Mouse (Mus musculus) bone marrow macrophage, adult 2 months (primary cell): ENCODE data around the gene Gm4756. TPM values are rescaled to one million over a fixed set of nuclear protein-coding genes. Genes with fewer than 3 reads are reported as not detected.
A peak's percentile ranks its signal among the peaks of the same experiment; 100 is the strongest.

ENCODE experiments used
- H3K27ac ChIP-seq: 2 replicates; pipeline ENCODE4 v1.5.1; 2012; ENCODE audit warnings: low read depth, low read length; ENCODE audit not compliant: insufficient read depth
- H3K4me1 ChIP-seq: 2 replicates; pipeline ENCODE4 v1.6.1; 2012; ENCODE audit warnings: low read length; ENCODE audit not compliant: control insufficient read depth, insufficient read depth
- H3K4me3 ChIP-seq: 2 replicates; pipeline ENCODE4 v1.5.1; 2012; ENCODE audit warnings: mild to moderate bottlenecking, low read length, moderate library complexity; ENCODE audit not compliant: insufficient read depth
- CTCF ChIP-seq: IDR thresholded peaks from 2 replicates; pipeline ENCODE4 v1.5.1; 2012; ENCODE audit warnings: low read depth, mild to moderate bottlenecking, low read length, moderate library complexity
- POLR2A ChIP-seq: IDR thresholded peaks from 2 replicates; pipeline ENCODE4 v1.6.1; 2012; ENCODE audit warnings: mild to moderate bottlenecking, low read depth, low read length, borderline replicate concordance
- polyA plus RNA-seq: library from polyadenylated mRNA; stranded (reverse); fragments of >200 nt; gene quantifications from 2 replicates; pipeline ENCODE4 v1.2.4, GENCODE M21; 2012; ENCODE audit not compliant: missing spikeins, insufficient read depth, insufficient read length

Gm4756 gene
- polyA plus RNA-seq, 1 experiment, result not detected

DNA sequence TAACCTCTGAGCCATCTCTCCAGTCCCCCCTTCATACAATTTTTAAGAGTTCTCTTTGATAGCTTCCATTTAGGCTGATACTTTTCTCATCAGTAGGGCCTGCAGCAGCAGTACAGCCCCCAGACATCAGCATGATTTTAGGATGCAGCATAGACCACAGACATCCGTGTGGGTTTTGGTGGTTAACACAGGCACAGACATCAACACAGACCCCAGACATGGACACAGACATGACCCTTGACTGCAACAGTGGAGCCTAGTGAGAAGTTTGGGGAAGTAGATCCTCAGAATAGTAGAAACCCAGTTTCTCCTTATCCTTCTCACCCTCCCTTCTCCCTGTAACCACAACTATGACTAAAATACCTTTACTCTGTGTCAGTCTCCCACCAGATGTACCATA, 64.1 kb downstream of the Gm4756 start:
- TF ChIP-seq CTCF (no peak), POLR2A (no peak)
- Histone ChIP-seq H3K27ac (no peak overlapping the region), H3K4me3 (no peak overlapping the region), H3K4me1 (no peaks in the 10 kb centered on the region)

DNA sequence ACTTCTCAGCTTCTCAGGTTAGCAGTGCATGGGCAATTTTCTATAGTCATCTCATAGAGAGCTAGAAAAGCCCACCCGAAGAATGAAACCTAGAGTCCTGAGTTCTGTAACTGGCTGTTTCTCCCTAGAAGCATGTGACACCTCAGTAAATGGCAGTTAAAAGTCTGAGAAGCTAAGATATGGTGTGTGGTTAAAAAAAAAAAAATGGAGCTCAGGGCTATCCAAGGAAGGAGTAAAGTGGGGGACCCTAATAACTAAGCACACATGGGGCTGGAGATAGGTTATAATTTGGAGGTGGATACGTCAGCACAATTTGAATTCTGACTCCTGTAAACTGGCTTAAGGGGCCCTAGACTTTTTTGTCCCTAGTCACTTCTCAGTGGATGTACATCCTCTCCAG, 66.4 kb downstream of the Gm4756 start:
- no peak for TF ChIP-seq POLR2A
- TF ChIP-seq CTCF, result no peak
- Histone ChIP-seq H3K4me1 (no peaks in the 10 kb centered on the region), H3K4me3 (no peak overlapping the region), H3K27ac (no peak overlapping the region)

- Histone ChIP-seq H3K4me3 (no peak overlapping the region), H3K4me1 (no peaks in the 10 kb centered on the region), H3K27ac (no peak overlapping the region)
- TF ChIP-seq CTCF (no peak), POLR2A (no peak)
Observed at GRCm38 (mm10) chr12:72582021-72582420, 67.4 kb downstream of the Gm4756 start.

GRCm38 (mm10) chr12:72564281-72564795, 85.1 kb downstream of the Gm4756 start:
- H3K4me1 ChIP-seq, result no peaks in the 10 kb centered on the region
- H3K27ac ChIP-seq, result no peak overlapping the region
- no peak overlapping the region for H3K4me3 ChIP-seq
- TF ChIP-seq CTCF (no peak), POLR2A (no peak)

GRCm38 (mm10) chr12:72554347-72554746, 95.1 kb downstream of the Gm4756 start:
- Histone ChIP-seq H3K27ac (no peak overlapping the region), H3K4me1 (no peaks in the 10 kb centered on the region), H3K4me3 (no peak overlapping the region)
- no peak for TF ChIP-seq CTCF
- no peak for TF ChIP-seq POLR2A

GRCm38 (mm10) chr12:72538571-72538970, 110.9 kb downstream of the Gm4756 start:
- H3K4me1 ChIP-seq, result peaks cover 3% of the 10 kb centered on the region; the same call in 1 of the 2 replicates
- no peak overlapping the region for H3K4me3 ChIP-seq
- no peak overlapping the region for H3K27ac ChIP-seq
- TF ChIP-seq CTCF (no peak), POLR2A (no peak)

DNA sequence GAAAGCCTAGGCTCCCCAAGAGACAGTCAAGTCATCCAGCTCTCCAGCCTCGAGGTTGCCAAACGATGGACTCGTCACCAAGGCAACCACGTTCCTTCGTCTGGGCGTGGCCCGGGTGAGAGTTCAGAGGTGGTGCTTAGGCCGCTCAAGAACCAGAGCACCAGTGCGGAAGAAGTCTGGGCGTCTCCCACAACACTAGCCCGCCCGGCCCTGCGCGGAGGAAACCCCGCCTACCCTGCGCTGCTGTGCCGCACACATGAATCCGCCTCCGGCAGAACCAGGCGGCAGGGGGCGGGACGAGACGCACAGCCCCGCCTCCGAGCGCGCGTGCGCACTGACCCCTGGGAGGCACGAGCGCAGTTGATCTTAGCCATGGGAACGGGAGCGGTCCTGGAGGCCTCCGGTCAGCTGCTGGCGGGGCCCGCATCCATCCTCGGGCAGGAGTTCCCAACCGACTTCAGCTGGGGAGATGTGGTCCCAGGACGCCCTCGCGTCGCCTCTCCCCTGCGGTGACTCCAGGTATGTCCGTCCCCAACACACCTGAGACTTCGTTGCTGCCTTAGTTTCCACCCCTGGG, 113.4 kb downstream of the Gm4756 start, which contains the start of gene Pcnx4:
TSS of gene Pcnx4 (plus strand) at position 363 of the 577 bp plus-strand sequence.
- Histone ChIP-seq H3K27ac (peak within 1 kb of the TSS; percentile 28; the same call in 1 of the 2 replicates), H3K4me3 (peak within 1 kb of the TSS; percentile 82), H3K4me1 (peaks cover 3% of the 10 kb centered on the region; the same call in 1 of the 2 replicates)
- TF ChIP-seq CTCF, result no peak
- no peak for TF ChIP-seq POLR2A

- Histone ChIP-seq H3K4me1 (peaks cover 3% of the 10 kb centered on the region; the same call in 1 of the 2 replicates), H3K4me3 (peak overlapping the region; percentile 35), H3K27ac (no peak overlapping the region)
- no peak for TF ChIP-seq POLR2A
- TF ChIP-seq CTCF, result no peak
Observed at GRCm38 (mm10) chr12:72535599-72535998, 113.9 kb downstream of the Gm4756 start.

DNA sequence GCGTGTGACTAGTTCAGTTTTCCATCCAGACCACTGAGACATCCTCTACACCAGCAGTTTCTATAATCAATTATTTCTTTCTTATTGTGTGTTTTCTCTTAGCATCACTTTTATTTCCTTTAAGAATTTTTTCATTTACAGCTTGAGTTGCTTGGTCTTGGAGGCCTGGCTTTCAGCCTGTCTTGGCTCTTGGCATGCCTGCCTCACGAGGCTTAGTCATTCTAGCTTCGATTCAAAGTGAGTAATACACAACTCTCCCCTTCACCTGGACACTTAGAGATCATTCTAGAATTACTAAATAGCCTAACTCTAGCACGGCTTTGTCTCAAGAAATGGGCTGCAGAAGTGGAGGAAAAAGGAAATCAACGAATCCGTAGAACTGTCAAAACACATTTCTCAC, 115.5 kb downstream of the Gm4756 start:
- Histone ChIP-seq H3K4me3 (no peak overlapping the region), H3K4me1 (peaks cover 3% of the 10 kb centered on the region; the same call in 1 of the 2 replicates), H3K27ac (no peak overlapping the region)
- TF ChIP-seq POLR2A (no peak), CTCF (no peak)

- Histone ChIP-seq H3K4me3 (no peak overlapping the region), H3K4me1 (peaks cover 3% of the 10 kb centered on the region; the same call in 1 of the 2 replicates), H3K27ac (no peak overlapping the region)
- TF ChIP-seq POLR2A, result no peak
- TF ChIP-seq CTCF, result no peak
Observed at GRCm38 (mm10) chr12:72532303-72532702, 117.2 kb downstream of the Gm4756 start.

Other genes starting within 250 kb of the Gm4756 start
- gene Rtn1, start 240.6 kb downstream of the Gm4756 start, polyA plus RNA-seq, result 1.6 and 3.6 TPM in 2 replicates
- gene Lrrc9, start 207.8 kb downstream of the Gm4756 start, polyA plus RNA-seq, result not detected in 2 replicates
- 4.2 and 5.0 TPM in 2 replicates for gene Pcnx4, start 113.3 kb downstream of the Gm4756 start, polyA plus RNA-seq
- 52.0 and 60.2 TPM in 2 replicates for gene Dhrs7, start 15.2 kb upstream of the Gm4756 start, polyA plus RNA-seq
- gene Ppm1a, start 107.8 kb upstream of the Gm4756 start, polyA plus RNA-seq, result 79.3 and 84.4 TPM in 2 replicates